Mouse (Mus musculus) cerebellum, adult 2 months (tissue): ENCODE results near the gene Phip. TPM values are rescaled to one million over a fixed set of nuclear protein-coding genes. Genes with fewer than 3 reads are reported as not detected.
A peak's percentile ranks its signal among the peaks of the same experiment; 100 is the strongest.

Experiments
- DNase-seq, 2 experiments: peaks; one replicate each; pipeline ENCODE4 v3.0.0; 2021
- H3K27ac ChIP-seq: fragments of 200-500 bp; 2 replicates; pipeline ENCODE4 v1.5.1; 2012; ENCODE audit warnings: low read length, control low read depth, inconsistent platforms; ENCODE audit not compliant: insufficient read depth
- H3K27me3 ChIP-seq: fragments of 200-500 bp; 2 replicates; pipeline ENCODE4 v1.6.1; 2012; ENCODE audit warnings: inconsistent platforms, mild to moderate bottlenecking, low read length, moderate library complexity; ENCODE audit not compliant: control insufficient read depth, insufficient read depth
- H3K4me1 ChIP-seq: fragments of 200-500 bp; 2 replicates; pipeline ENCODE4 v1.6.1; 2011; ENCODE audit warnings: low read length; ENCODE audit not compliant: control insufficient read depth, insufficient read depth
- H3K4me3 ChIP-seq: fragments of 200-500 bp; replicated peaks from 2 replicates; pipeline ENCODE3; 2011; ENCODE audit warnings: mild to moderate bottlenecking, low read depth, low read length, control low read depth; ENCODE audit not compliant: insufficient read depth
- CTCF ChIP-seq: fragments of 200-500 bp; IDR thresholded peaks from 2 replicates; pipeline ENCODE4 v1.5.1; 2011; ENCODE audit warnings: low read depth, mild to moderate bottlenecking, control low read depth, low read length, moderate library complexity, borderline replicate concordance; ENCODE audit not compliant: insufficient read depth
- POLR2A ChIP-seq: fragments of 200-500 bp; IDR thresholded peaks from 2 replicates; pipeline ENCODE4 v1.6.1; 2011; ENCODE audit warnings: low read length, control low read depth, borderline replicate concordance; ENCODE audit not compliant: insufficient read depth
- WGBS: fragments of 180-500 bp; shearing (Covaris S2); methylation state at CpG from one replicate; pipeline ENCODE4 v1.1.7; 2018; 5-methylcytosine and 5-hydroxymethylcytosine counted together
- polyA plus RNA-seq: library from polyadenylated mRNA; depleted of rRNA; stranded (reverse); fragments of >200 nt; gene quantifications from 2 replicates; pipeline ENCODE4 v1.2.3, GENCODE M21; 2012

Phip gene
- polyA plus RNA-seq, 1 experiment = 18.3 TPM

DNA sequence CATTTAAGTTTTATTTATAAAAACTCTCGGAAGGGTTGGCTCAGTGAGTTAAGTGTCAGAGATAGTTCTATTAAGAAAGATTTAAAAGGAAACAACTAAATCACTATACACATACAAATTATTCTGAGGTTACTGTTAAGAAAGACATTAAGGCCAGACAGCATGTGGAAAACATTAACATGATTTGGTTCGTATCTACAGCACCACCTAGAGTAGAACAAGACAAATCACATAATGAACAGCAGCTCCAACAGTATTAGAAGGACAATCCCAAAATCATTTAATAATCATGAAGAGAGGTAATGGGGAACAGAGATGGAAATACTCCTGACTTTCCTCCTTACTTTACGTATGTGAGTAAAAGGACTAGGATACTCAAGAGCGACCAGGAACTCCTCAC is 20.0 kb downstream of the Phip start:
- H3K4me3 ChIP-seq = no peak overlapping the region
- WGBS = 74% methylated on average over 4 of the region's 4 CpGs
- DNase-seq = no peak
- no peaks in the 10 kb centered on the region for H3K4me1 ChIP-seq
- TF ChIP-seq CTCF (no peak), POLR2A (no peak)
- H3K27ac ChIP-seq = no peak overlapping the region
- H3K27me3 ChIP-seq = no peaks in the 10 kb centered on the region

- Histone ChIP-seq H3K4me3 (no peak overlapping the region), H3K27me3 (no peaks in the 10 kb centered on the region), H3K4me1 (no peaks in the 10 kb centered on the region), H3K27ac (no peak overlapping the region)
- no peak for TF ChIP-seq POLR2A
- no peak for TF ChIP-seq CTCF
- DNase-seq = no peak
These were observed 23.0 kb downstream of the Phip start for GRCm38 (mm10) chr9:82952330-82952729.

DNA sequence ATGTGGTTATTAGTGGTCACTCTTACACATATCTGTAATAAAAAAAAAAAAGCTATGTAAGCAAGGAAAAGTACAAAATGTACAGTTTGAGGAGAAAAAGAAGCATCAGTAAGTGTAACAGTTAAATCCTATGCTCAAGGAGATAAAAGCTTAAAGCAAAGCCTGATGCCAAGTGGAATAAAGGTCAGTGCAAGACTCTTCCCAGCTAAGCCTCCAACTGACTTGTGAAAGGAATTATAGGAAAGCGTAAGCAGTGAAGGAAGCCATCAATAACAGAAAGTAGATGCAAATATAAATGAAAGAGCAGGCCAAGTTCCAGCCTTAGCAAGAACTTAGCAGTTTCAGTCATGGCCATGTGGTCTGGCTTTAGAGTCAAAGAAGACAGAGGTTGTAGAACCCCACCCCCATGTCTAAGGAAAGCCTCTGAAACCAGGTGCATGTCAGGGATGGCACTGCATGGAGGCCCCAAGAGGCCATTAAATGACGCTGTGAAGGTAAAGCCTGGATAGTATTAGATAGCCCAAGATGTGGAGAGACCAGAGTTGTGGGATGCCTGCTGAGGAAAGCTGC is 23.8 kb downstream of the Phip start:
- TF ChIP-seq POLR2A = no peak
- no peak for TF ChIP-seq CTCF
- no peak overlapping the region for H3K4me3 ChIP-seq
- H3K27me3 ChIP-seq = no peaks in the 10 kb centered on the region
- DNase-seq = no peak
- WGBS = 92% methylated on average over 2 of the region's 2 CpGs
- H3K27ac ChIP-seq = no peak overlapping the region
- no peaks in the 10 kb centered on the region for H3K4me1 ChIP-seq

DNA sequence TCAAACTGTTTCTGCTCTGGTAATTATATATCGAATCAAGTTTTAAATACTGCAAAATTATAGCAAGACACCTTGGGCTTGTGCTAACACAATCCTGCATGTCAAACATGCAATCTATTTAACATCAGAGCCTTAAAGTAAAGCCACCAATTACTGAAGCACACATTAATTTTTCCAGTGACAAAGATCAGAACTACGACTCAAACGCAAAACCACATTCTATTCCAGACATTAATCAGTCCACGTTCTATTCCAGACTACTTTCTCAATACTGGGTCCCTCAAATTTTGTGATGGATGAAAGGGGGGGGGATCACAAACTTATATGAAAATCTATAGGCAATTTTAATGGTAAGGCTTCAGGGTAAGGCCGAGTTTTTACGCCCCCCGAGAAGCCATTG is 68.1 kb downstream of the Phip start:
- no peak for TF ChIP-seq CTCF
- TF ChIP-seq POLR2A = no peak
- DNase-seq = no peak
- WGBS = 94% methylated on average over 7 of the region's 7 CpGs
- H3K4me1 ChIP-seq = no peaks in the 10 kb centered on the region
- H3K27me3 ChIP-seq = no peaks in the 10 kb centered on the region
- no peak overlapping the region for H3K4me3 ChIP-seq
- no peak overlapping the region for H3K27ac ChIP-seq

DNA sequence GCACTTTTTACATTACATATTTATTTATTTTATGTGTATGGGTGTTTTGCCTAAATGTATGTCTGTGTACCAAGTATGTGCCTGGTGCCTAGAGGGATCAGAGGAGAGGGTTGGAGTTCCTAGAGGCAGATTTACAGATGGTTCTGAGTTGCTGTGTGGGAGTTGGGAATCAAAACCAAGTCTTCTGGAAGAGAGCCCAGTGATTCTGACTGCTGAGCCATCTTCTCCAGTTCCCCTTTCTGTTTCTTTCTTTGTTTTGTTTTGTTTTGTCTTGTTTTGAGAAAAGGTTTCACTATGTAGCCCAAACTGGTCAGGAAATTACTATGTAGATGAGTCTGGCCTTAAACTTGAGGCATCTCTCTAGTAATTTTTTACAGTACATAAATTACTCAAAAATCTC is 86.7 kb downstream of the Phip start:
- H3K27ac ChIP-seq = no peak overlapping the region
- DNase-seq = peak in 1 of 2 experiments; percentile 20
- TF ChIP-seq CTCF (no peak), POLR2A (no peak)

GRCm38 (mm10) chr9:82884177-82884576 is 91.1 kb downstream of the Phip start:
- TF ChIP-seq CTCF (no peak), POLR2A (no peak)
- Histone ChIP-seq H3K27ac (no peak overlapping the region), H3K4me3 (no peak overlapping the region), H3K27me3 (no peaks in the 10 kb centered on the region), H3K4me1 (no peaks in the 10 kb centered on the region)
- DNase-seq = no peak

More for the DNA sequence above, 86.7 kb downstream of the Phip start:
- H3K27me3 ChIP-seq = no peaks in the 10 kb centered on the region
- no peaks in the 10 kb centered on the region for H3K4me1 ChIP-seq
- no peak overlapping the region for H3K4me3 ChIP-seq

DNA sequence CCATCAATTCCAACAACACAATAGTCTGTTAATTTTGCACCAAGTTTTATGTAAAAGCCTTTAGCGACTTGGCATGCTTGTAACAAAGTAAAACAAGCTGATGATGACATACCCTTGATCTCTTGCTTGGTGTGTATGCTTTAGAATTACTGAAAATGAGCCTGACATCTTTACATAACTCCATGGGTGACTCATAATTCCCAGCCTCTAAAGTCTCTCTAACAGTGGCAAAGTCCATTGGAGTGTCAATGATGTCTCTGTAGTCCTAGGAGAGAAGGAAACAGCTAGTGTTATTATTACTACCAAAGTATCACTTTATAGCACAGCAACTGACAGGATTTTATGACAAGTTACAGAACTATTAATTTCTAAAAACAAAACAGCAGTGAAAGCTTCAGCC is 98.2 kb downstream of the Phip start:
- DNase-seq = no peak
- no peak for TF ChIP-seq CTCF
- no peak for TF ChIP-seq POLR2A
- Histone ChIP-seq H3K27ac (no peak overlapping the region), H3K4me1 (no peaks in the 10 kb centered on the region), H3K27me3 (no peaks in the 10 kb centered on the region), H3K4me3 (no peak overlapping the region)
- WGBS = 87% methylated on average over 1 of the region's 1 CpGs

- Histone ChIP-seq H3K27me3 (no peaks in the 10 kb centered on the region), H3K4me3 (no peak overlapping the region), H3K4me1 (peaks cover 2% of the 10 kb centered on the region; the same call in 1 of the 2 replicates), H3K27ac (no peak overlapping the region)
- WGBS = 92% methylated on average over 3 of the region's 3 CpGs
- no peak for DNase-seq
- TF ChIP-seq POLR2A (no peak), CTCF (no peak)
These were observed 107.6 kb downstream of the Phip start for GRCm38 (mm10) chr9:82867698-82868097.
